Mouse (Mus musculus): ENCODE measurements around the gene Olfr680-ps1.
"Not testable (repeated sequence)": the region's sequence is repeated elsewhere in the genome, so short reads cannot be mapped to it uniquely, and the experiment has no call there.

Gene Olfr680-ps1

DNA sequence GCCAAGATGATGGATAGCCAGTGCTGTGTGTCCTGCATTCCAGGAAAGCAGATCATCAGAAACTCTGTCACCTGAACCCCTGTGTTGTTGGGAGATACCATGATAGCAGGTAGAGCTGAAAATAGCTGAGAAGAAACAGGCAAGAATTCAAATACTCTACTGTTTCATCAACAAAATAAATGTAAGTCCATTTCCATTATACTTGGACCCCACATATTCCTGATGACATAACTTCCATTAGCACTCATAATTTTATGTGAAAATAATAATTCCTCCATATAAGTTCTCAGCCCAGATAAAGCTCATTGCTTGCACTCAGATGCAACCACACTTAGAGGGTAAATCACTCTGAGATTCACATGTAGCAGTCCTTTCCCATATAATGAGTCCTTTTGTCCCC lies at the start of gene Olfr680-ps1:
Olfr680-ps1 (minus strand) TSS at position 101 of the 400 bp plus-strand sequence.
- DNase-seq (ENCODE audit: low read depth): not testable (repeated sequence)

DNA sequence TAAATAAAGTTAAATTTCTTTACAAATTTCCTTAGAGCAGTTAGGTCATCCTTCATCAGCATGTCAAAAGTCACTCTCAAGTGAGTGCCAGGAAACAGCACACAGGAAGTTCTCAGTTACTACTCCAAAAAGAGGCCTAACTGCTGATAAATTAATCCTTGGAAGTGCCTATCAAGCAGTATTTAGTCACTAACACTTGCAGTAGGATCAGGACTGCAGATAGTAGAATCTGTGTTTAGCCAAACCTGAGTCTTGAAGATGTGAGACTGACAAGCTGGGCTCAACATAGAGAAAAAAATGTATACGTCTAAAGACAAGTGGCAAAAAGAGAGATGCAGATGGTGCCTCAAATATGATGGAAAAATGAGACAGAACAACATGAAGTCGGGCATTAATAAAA lies 48.7 kb upstream of the Olfr680-ps1 start:
- no peak for DNase-seq (ENCODE audit: low read depth)

DNA sequence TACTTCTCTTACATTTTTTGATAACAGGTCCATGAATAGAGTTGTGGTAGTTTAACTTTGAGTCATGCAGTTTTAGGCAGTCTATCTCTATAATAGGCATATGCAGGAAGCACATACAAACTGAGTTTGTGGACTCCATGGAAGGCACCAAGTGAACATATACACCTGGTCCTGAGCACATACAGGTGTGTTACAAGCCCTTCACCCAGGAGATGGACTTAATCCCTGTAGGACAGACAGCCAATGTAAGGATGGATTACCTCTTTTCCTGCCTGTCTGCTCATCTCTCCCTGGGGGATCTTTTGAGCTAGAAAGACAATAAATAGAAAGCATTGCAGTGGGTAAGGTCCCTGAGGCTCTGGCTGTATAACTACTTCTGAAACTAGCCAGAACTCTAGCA lies 23.9 kb upstream of the Olfr680-ps1 start, which contains the start of gene Olfr681:
Olfr681 (plus strand) TSS at position 301 of the 400 bp plus-strand sequence.
- DNase-seq (ENCODE audit: low read depth): no peak

DNA sequence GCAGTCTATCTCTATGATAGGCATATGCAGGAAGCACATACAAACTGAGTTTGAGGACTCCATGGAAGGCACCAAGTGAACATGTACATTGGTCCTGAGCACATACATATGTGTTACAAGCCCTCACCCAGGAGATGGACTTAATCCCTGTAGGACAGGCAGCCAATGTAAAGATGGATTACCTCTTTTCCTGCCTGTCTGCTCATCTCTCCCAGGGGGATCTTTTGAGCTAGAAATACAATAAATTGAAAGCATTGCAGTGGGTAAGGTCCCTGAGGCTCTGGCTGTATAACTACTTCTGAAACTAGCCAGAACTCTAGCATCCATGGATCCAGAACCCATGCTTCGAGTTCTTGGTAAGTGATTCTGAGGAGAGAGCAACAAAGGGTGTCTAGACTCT lies 11.7 kb downstream of the Olfr680-ps1 start, which contains the start of gene Olfr679:
Olfr679 (plus strand) TSS at position 301 of the 400 bp plus-strand sequence.
- no peak for DNase-seq (ENCODE audit: low read depth)

DNA sequence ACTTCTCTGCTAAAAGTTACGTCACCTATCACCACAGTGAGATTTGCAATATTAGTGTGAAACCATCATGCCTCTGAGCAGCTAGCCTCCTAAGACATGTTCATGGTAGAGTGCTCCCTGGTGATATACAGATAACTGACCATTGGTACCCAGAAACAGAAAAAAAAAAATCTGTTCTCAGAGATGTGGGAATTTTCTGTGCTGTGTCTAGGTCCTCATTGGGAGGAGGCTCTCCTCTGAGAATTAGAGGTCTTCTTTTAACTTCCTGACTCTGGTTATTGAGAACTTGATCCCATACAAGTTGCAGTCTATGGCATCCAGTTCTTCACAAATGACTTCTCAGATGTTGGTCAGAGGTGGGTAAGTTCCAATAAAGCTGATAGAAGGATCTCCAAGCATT lies 28.4 kb downstream of the Olfr680-ps1 start, which contains the start of gene Olfr678:
Olfr678 (plus strand) TSS at position 301 of the 400 bp plus-strand sequence.
- DNase-seq (ENCODE audit: low read depth): no peak

DNA sequence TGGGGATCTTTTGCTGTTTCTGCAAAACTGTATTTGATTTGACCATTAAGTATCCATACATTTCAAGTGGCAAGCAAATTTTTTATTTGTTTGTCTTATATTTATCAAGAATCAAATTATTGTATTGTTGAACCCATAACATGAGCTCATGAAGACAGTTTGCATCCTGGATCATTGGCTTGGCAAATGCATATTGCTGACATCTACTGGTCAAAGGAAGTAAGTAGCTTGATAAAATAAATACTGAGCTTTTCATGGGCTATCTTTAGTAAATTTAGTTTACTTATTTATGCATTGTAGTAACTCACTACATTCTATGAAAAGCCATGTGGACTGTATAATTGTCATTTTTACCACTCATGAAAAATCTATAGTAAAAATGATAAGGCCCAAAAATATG lies 33.7 kb downstream of the Olfr680-ps1 start:
- DNase-seq (ENCODE audit: low read depth): no peak

All from c-Kit-positive CD71-positive TER-119-negative erythroid progenitor cells, embryonic 14.5 days (primary cell).